ENCODE assay signal across 7 mouse cellular contexts in the genomic region with DNA sequence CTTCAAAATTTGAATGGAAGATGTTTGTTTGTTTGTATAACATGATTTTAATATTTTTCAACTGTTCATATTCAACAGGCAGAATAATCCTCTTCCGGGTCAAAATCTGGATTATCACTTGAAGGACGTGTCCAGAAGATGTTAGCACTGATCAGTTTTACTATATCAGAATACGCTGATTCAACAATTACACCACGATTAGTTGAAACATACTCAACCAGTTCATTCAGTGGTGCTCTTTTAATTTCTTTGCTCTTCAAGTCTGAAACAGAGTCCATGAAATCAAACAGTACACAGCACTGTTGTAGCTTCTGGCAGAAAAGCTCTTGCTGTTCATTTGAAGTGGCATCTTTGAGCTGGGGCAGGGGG. TPM values are rescaled to one million over a fixed set of nuclear protein-coding genes. Genes with fewer than 3 reads are reported as not detected.
DNase-seq lines count a peak whose midpoint lies in the region; ATAC-seq and TF ChIP-seq lines count a peak whose summit lies in the region.
"Not testable (repeated sequence)": the region's sequence is repeated elsewhere in the genome, so short reads cannot be mapped to it uniquely, and the experiment has no call there.

No protein-coding gene starts in this region.

- peak overlapping the region; percentile 98 for H3K4me2 ChIP-seq in embryonic facial prominence, embryonic 11.5 days (ENCODE audit: low read depth, low read length)
- peak overlapping the region; percentile 93 for H3K4me2 ChIP-seq in forebrain, embryonic 16.5 days (ENCODE audit: low read length)
- peak overlapping the region; percentile 97 for H3K4me2 ChIP-seq in limb, embryonic 15.5 days
- peak overlapping the region; percentile 95 for H3K4me2 ChIP-seq in lung, postnatal 0 days (replicated peaks; ENCODE audit: low read depth, low read length)
- peak overlapping the region; percentile 96 for H3K4me2 ChIP-seq in neural tube, embryonic 13.5 days

- H3K4me3 ChIP-seq in embryonic facial prominence, embryonic 11.5 days (ENCODE audit: low read depth, low read length) = peak overlapping the region; percentile 59
- H3K4me3 ChIP-seq in forebrain, embryonic 16.5 days (replicated peaks; ENCODE audit: low read length) = peak overlapping the region; percentile 63
- H3K4me3 ChIP-seq in hindbrain, embryonic 10.5 days = peak overlapping the region; percentile 77
- peak overlapping the region; percentile 57 for H3K4me3 ChIP-seq in kidney, adult 2 months (ENCODE audit: insufficient read depth, low read depth, low read length)
- H3K4me3 ChIP-seq in limb, embryonic 15.5 days = peak overlapping the region; percentile 54
- H3K4me3 ChIP-seq in lung, postnatal 0 days (ENCODE audit: low read depth, low read length) = peak overlapping the region; percentile 49
- peak overlapping the region; percentile 64 for H3K4me3 ChIP-seq in neural tube, embryonic 13.5 days

- WGBS in embryonic facial prominence, embryonic 11.5 days = 64% methylated on average over 4 of the region's 4 CpGs
- 58% methylated on average over 4 of the region's 4 CpGs for WGBS in forebrain, embryonic 16.5 days
- 72% methylated on average over 4 of the region's 4 CpGs for WGBS in hindbrain, embryonic 10.5 days
- WGBS in kidney, adult 2 months = 66% methylated on average over 4 of the region's 4 CpGs
- WGBS in limb, embryonic 15.5 days = 71% methylated on average over 4 of the region's 4 CpGs
- 63% methylated on average over 4 of the region's 4 CpGs for WGBS in lung, postnatal 0 days
- WGBS in neural tube, embryonic 13.5 days = 74% methylated on average over 4 of the region's 4 CpGs

- peak overlapping the region; percentile 70 for H3K9ac ChIP-seq in embryonic facial prominence, embryonic 11.5 days (replicated peaks; ENCODE audit: low read length)
- H3K9ac ChIP-seq in forebrain, embryonic 16.5 days (replicated peaks; ENCODE audit: low read depth, low read length) = peak overlapping the region; percentile 71
- peak overlapping the region; percentile 42; the same call in 1 of the 2 replicates for H3K9ac ChIP-seq in limb, embryonic 15.5 days
- peak overlapping the region; percentile 29; the same call in 1 of the 2 replicates for H3K9ac ChIP-seq in lung, postnatal 0 days (replicated peaks; ENCODE audit: low read depth)
- H3K9ac ChIP-seq in neural tube, embryonic 13.5 days = peak overlapping the region; percentile 80

- not testable (repeated sequence) for H3K36me3 ChIP-seq in embryonic facial prominence, embryonic 11.5 days (replicated peaks; ENCODE audit: control insufficient read depth, insufficient read depth, low read depth, low read length); forebrain, embryonic 16.5 days (ENCODE audit: control insufficient read depth, insufficient read depth); hindbrain, embryonic 10.5 days; kidney, adult 2 months (ENCODE audit: control insufficient read depth, insufficient read depth, low read length); limb, embryonic 15.5 days; lung, postnatal 0 days (ENCODE audit: insufficient read depth, low read length); neural tube, embryonic 13.5 days

- not testable (repeated sequence) for ATAC-seq in embryonic facial prominence, embryonic 11.5 days (replicated peaks; ENCODE audit: insufficient number of reproducible peaks, low FRiP score, low TSS enrichment, low read depth); forebrain, embryonic 16.5 days; limb, embryonic 15.5 days (ENCODE audit: insufficient number of reproducible peaks, low FRiP score, low TSS enrichment, low read depth); lung, postnatal 0 days; neural tube, embryonic 13.5 days (ENCODE audit: low read depth)

- not testable (repeated sequence) for H3K27me3 ChIP-seq in embryonic facial prominence, embryonic 11.5 days (ENCODE audit: control insufficient read depth, insufficient read depth, low read length); forebrain, embryonic 16.5 days (replicated peaks; ENCODE audit: control insufficient read depth, insufficient read depth, low read length); kidney, adult 2 months (replicated peaks; ENCODE audit: control insufficient read depth, insufficient read depth, low read length); limb, embryonic 15.5 days; lung, postnatal 0 days (replicated peaks; ENCODE audit: insufficient read depth, low read length); neural tube, embryonic 13.5 days
- H3K27me3 ChIP-seq in hindbrain, embryonic 10.5 days (ENCODE audit: insufficient read depth, poor library complexity, severe bottlenecking) = peaks cover 40% of the 10 kb centered on the region

- not testable (repeated sequence) for TF ChIP-seq POLR2A in kidney, adult 2 months (IDR thresholded peaks at IDR 0.05; ENCODE audit: low read depth, low read length)

- TF ChIP-seq EP300 in lung, postnatal 0 days (IDR thresholded peaks at IDR 0.05) = not testable (repeated sequence)

- not testable (repeated sequence) for TF ChIP-seq CTCF in kidney, adult 2 months (conservative IDR thresholded peaks at IDR 0.05; ENCODE audit: insufficient read depth, insufficient read length, low read depth, low read length); lung, postnatal 0 days (IDR thresholded peaks at IDR 0.05)

- not testable (repeated sequence) for DNase-seq in embryonic facial prominence, embryonic 11.5 days (ENCODE audit: low spot score); hindbrain, embryonic 10.5 days (ENCODE audit: low spot score); kidney, adult 2 months; lung, postnatal 0 days (ENCODE audit: low spot score)

- H3K4me1 ChIP-seq in embryonic facial prominence, embryonic 11.5 days (ENCODE audit: control insufficient read depth, insufficient read depth, low read length); forebrain, embryonic 16.5 days (replicated peaks; ENCODE audit: control insufficient read depth, insufficient read depth, low read length); kidney, adult 2 months (ENCODE audit: control insufficient read depth, insufficient read depth, low read length); limb, embryonic 15.5 days; lung, postnatal 0 days (ENCODE audit: insufficient read depth, low read depth, low read length); neural tube, embryonic 13.5 days (replicated peaks): not testable (repeated sequence)
- H3K4me1 ChIP-seq in hindbrain, embryonic 10.5 days (replicated peaks) = peaks cover 21% of the 10 kb centered on the region

- not testable (repeated sequence) for H3K27ac ChIP-seq in embryonic facial prominence, embryonic 11.5 days (replicated peaks; ENCODE audit: low read depth, low read length); forebrain, embryonic 16.5 days (ENCODE audit: low read length); kidney, adult 2 months (ENCODE audit: insufficient read depth, low read depth, low read length); limb, embryonic 15.5 days; lung, postnatal 0 days (ENCODE audit: low read length); neural tube, embryonic 13.5 days (replicated peaks)
- H3K27ac ChIP-seq in hindbrain, embryonic 10.5 days = peak overlapping the region; percentile 85

- H3K9me3 ChIP-seq in embryonic facial prominence, embryonic 11.5 days (replicated peaks; ENCODE audit: control insufficient read depth, low read length); forebrain, embryonic 16.5 days (ENCODE audit: control insufficient read depth, low read length); hindbrain, embryonic 10.5 days; limb, embryonic 15.5 days; lung, postnatal 0 days (ENCODE audit: low read length); neural tube, embryonic 13.5 days: not testable (repeated sequence)

RNA-seq across cellular contexts. Expression of gene Psme4, which starts 17.1 kb away (rescaled TPM):
- 33.8 and 35.3 TPM in 2 replicates for polyA plus RNA-seq in embryonic facial prominence, embryonic 11.5 days (2014; fragmentation: Nextera tagmentation; extraction: Ambion mirVana)
- 17.2 and 17.6 TPM in 2 replicates for polyA plus RNA-seq in forebrain, embryonic 16.5 days (2015; fragmentation: Nextera tagmentation; extraction: Ambion mirVana)
- 22.5 and 25.8 TPM in 2 replicates for polyA plus RNA-seq in hindbrain, embryonic 10.5 days (2016; fragmentation: Nextera tagmentation; extraction: Ambion mirVana)
- polyA plus RNA-seq in kidney, adult 2 months (2012; rRNA removed) = 15.4 and 19.7 TPM in 2 replicates
- polyA plus RNA-seq in limb, embryonic 15.5 days (2015; fragmentation: Nextera tagmentation; extraction: Ambion mirVana) = 15.6 and 18.2 TPM in 2 replicates
- polyA plus RNA-seq in lung, postnatal 0 days (2015; fragmentation: Nextera tagmentation; extraction: Ambion mirVana) = 14.3 and 14.6 TPM in 2 replicates
- 16.7 and 18.9 TPM in 2 replicates for polyA plus RNA-seq in neural tube, embryonic 13.5 days (2015; fragmentation: Nextera tagmentation; extraction: Ambion mirVana)

Comparison
In these comparisons a context has a peak if more than half of its experiments do, and no peak if none do; other contexts are left out.
1. H3K9ac ChIP-seq: peak in every context shown above with its lines; median percentile 80 in neural tube, embryonic 13.5 days; 71 in forebrain, embryonic 16.5 days; 70 in embryonic facial prominence, embryonic 11.5 days; 42 in limb, embryonic 15.5 days; 29 in lung, postnatal 0 days.